Mouse (Mus musculus) thymus, postnatal 25 days (tissue): ENCODE data around the gene Tcf7l2.

Experiments used
- DNase-seq: peaks from one replicate; pipeline ENCODE4 v3.0.0; 2022

Tcf7l2 gene

DNA sequence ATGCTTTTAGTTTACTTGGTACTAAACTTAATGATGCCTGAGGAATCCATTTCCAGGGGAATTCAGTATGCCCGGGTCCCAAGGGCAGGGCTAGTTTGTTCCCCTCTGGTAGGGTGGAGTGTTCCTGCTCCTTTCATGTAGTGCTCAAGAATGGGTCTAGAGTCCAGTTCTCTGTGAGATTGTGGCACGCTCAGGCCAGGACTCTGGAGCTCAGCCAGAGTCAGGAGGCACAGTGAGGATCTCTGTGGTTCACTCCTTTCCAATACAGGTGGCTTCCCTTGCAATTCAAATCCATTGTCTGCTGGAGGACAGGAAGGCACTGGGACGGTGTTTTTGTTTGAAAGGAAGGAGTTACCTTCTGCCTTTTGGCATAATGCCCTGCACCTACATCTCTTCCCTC, 56.2 kb downstream of the Tcf7l2 start:
- no peak for DNase-seq

DNA sequence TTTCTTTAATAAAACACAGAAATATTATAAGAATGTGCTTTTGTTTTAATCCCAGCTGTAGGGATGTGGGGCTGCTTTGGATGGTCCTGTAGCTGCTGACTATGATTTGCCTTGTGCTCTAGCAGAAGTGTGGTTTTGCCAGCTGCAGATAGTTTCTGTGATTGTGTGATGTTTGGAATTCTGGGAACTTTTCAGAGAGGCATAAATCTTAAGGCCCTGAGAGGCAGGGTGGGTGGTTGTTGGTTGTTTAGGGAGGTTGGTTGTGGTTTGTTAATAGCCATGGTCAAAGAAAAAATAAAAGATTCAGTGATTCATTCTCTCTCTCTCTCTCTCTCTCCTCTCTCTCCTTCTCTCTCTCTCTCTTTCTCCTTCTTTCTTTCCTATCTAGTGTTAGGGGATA, 57.8 kb downstream of the Tcf7l2 start:
- no peak for DNase-seq

DNA sequence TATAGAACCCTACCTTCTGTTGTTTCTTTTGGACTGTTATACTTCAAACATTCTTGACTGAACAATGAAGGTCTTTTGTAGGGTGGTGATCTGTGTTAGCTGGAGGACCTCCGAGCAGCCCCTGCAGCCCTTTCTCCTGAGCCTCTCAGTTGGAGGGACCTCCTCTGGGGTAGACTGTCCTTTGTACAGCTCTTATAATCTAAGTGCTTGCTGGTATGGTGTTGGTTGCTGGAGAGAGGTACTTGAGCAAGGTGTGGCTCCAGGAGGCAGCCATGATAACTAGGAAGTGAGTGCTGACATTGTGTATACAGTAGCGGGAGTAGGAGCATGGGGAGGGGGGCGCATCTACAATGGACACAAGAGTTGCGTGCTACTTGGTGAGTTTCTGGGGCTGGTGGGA, 58.4 kb downstream of the Tcf7l2 start:
- no peak for DNase-seq

- DNase-seq, result no peak
These were observed 61.5 kb downstream of the Tcf7l2 start for GRCm38 (mm10) chr19:55803121-55803520.

DNA sequence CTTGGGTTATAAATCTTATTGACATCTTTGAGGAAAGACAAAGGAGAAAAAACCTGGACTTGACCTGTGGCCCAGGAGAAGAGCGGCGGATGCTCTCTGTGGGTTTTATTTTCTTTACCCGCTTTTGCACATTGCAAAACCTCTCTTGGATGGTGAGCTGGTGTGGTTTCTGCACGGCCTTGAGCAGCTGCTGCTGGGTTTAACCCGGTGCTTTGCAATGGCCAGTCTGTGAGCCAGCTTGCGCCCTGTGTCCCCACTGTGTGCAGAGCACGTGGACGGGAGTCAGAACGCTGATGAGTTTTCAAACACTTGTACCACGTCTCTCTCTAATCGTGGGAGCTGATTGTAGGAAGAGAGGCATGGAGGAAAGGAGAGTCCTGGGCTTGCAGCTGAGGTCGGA, 62.2 kb downstream of the Tcf7l2 start:
- DNase-seq, result no peak

DNA sequence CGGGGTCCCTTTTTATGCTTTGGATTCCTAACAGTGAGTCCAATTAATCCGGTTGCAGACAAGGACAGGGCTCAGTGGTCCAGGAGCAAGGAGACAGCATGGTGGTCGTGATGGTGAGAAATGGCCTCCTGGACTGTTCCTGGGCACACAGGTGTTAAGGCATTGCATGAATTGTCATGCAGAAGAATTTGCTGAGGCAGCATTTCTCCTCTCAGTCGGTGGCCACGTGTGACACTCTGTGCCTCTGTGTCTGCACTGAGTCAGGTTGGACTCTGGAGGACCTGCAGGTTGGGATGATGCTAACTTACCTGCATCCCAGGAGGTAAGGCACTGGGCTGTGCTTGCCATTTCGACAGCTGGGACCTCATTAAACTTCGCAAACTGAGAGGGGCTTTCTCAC, 63.2 kb downstream of the Tcf7l2 start:
- no peak for DNase-seq

DNA sequence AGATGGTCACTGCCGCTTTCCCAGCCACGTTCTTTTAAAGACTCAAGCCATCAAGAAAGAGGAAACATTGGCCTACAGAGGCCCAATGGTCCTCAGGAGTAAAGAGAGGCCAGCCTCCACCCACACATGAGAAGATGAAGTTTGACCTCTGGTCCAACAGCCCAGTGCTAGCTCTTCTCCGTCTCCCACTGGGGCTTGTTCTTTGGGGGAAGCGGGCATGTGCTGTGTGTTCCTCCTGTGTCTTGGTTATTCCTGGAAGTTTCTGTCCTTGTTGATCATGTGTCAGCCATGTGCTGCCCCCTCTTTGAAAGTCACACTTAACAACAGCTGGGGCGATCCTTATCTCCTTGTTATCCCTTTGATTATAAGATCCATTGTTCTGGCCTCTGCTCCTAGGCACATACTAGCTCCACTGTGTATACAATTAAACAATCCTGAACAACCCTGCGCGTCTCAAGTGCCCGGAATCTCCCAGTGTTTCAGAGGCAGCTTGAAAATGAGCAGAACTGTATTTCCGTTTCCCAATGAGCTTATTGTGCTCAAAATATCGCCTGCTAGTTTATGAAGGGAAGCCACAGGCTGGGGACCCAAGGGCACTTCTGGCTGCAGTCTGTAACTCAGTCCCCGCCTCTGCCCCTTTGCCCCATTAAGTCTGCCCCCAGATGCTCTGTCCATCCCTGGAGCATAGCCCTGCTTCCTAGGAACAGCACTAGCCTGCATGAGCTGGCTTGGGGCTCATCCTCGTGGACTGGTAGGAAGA, 65.0 kb downstream of the Tcf7l2 start:
- no peak for DNase-seq

- no peak for DNase-seq
These were observed 65.8 kb downstream of the Tcf7l2 start for GRCm38 (mm10) chr19:55807194-55808053.

DNA sequence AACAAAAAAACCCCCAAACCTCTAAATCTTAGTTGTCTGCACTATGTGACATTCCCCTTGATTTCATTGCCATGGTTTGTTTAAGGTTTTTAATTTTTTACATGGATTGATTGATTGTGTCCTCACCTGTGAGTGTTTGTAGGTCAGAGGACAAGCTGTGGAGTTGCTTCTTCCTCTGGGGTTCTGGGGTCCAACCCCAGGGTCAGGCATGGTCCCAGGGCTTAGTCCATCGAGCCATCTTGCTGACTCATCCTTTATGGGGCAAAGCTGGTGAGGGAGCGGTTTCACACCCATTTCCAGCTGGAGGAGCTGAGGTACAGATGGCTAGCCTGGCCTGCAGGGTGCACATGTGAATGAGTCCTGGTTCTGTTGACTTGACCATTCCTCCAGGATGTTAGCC, 66.7 kb downstream of the Tcf7l2 start:
- DNase-seq, result no peak

DNA sequence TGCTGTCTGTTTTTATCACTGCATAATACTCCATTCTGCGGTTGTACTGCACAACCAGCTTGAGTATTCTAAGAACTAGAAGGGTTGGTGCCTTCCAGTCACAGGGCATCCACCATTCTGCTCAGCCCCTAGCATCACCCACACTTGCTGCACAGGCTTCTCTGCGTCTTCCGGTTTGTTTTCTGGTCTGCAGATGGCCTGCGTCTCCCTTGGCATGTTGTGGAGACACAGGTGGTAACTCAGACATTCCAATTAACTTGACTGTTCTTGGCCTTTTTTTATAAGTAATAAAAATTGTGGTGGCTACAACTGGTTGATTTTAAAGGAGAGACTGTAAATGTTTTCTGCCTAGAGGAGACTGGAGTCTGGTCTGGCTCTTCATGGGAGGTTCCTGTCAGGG, 67.9 kb downstream of the Tcf7l2 start:
- no peak for DNase-seq

GRCm38 (mm10) chr19:55812236-55812635, 70.6 kb downstream of the Tcf7l2 start:
- DNase-seq, result no peak

DNA sequence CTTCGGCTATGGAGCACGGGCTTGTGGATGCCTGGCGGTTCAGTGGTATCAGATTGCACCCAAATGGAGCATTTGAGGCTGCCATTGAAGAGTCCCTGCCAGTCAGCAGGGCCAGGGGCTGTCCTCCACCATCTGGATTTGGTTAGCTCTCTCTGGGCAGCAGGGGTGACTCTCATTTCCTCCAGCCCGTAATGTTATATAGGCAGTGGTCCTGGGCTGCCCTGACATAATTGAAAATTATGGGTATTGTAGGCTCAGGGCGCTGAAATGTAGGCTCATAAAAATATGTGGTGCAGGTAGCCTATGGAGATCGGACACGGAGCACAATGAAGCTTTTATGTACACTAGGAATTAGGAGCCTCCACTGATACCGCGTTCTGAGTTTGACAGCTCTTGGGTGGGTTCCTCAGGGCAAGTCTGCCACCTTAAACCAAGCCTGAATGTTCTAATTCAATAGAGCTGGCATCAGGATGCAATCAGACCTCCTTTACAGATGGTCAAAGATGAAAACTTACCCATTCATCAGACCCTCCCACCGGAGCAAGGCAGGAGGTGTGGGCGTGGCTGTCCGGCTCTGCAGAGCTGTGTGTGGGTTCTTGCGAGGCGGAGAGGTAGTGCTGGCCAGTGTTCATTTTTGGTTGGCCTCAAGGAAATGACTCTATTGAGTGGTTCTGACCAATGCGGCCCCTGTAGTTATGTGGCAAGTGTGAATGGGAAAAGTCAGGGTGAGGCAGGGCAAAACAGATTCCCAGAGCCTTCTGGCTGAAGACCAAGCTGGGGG, 73.6 kb downstream of the Tcf7l2 start:
- no peak for DNase-seq

DNA sequence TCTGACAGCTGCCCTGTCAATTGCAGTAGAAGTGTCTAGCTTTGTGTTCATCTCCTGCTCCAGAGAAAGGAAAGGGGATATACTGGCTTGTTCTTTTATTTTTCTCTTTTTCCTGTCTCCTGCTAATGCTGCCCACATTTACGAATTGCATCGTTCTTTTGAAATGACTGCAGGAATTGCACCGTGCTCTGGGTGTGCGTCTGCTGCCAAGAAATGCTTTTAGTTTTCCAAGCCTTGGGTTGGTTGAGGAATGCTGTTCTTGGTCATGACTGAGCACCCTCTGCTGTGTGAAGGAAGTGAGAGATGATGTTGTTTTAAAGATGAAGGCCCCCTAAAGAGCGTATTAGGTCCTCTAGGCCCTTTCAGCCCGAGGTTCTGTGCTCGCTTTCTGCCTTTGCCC, 75.4 kb downstream of the Tcf7l2 start:
- no peak for DNase-seq

- no peak for DNase-seq
These were observed 78.6 kb downstream of the Tcf7l2 start for GRCm38 (mm10) chr19:55820202-55820601.

DNA sequence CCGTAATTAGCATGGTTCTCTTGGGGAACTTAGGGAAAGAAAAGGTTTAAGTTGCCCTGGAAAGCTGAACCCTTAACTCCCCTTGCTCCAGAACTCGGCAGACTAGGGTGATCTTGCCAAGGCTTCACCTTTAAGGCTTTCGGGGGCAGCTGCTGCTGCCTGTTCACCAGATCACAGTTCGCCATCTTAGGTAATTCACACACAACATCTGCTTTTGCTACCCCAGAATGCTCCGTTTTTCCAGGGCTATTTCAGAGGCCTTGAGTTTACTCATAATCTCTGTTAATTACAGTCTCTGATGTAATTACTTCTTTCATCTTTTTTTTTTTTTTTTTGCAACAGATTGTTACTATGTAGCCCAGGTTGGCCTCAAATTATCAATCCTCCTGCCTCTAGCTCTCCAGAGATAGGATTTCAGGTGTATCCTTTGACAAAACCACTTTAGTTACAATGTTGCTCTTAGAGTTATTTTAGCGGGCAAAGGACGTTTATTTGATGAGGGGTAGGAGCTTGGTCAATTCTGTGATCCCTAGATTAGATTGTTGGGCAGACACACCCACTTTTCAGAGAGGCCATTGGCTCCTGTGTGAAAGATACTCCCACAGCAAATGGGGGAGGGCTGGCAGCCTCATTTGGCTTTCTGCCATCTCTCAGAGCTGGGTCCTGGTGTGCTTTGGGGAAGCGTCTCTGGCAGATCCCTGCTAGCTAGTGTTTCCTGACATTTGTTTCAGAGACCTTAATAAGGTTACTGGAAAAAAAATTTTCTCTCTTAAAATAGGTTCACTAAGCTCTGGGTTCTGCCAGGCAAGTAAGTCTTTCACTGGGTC, 83.6 kb downstream of the Tcf7l2 start:
- no peak for DNase-seq

DNA sequence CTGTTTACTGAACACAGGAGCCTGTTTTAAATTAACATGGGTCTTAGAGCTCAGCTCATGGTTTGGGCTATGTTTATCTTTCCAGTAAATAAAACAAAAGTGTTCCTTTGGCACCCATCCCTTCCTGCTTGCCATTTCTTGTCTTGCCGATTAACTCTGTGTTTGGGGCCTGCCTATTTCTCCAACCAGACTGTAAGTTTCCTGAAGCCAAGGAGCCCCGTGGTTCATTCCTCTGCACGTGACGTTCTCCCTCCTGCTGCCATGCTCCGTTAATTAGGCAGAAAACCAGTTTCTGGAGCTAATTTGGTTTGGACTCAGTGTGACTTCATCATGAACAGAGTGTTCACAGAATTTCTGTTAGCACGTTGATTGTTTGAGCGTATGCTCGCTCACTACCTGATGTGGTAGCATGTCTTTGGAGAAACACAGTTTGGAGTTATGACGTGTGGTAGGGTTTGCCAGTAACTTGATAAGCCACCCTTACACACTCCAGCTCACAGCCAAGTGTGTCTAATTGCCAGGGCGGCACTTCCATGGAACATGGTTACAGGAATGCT, 84.4 kb downstream of the Tcf7l2 start:
- DNase-seq, result no peak

DNA sequence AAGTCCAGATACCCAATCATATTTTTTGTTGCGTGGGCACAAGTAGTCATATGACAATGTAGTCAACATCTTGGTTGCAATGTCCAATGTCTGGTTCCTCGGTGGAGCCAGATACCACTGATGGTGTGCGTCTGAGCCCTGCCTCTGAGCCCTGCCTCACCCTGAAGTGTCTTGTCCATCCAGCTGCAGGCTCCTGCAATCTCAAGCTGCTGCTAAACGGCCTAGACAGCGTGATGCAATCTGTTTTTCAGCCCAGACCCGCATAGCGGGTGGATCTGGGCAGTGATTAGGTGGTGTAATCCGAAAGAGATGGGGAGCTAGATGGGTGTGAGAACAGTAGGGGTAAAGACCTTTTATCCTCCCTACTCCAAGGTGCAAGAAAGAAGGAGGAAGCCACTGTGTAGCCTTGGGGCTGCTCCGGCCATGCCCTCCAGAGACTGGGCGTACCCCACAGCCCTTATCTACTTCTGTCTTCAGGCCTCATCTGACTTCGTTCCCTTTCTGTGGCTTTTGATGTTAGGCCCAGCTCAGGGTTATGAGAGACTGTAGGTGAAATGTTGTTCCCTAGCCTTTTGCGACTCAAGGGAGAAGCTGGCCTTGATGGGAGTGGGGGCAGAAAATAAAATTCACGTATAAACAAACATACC, 86.1 kb downstream of the Tcf7l2 start:
- DNase-seq, result no peak

- DNase-seq, result no peak
These were observed 89.4 kb downstream of the Tcf7l2 start for GRCm38 (mm10) chr19:55830976-55831559.

DNA sequence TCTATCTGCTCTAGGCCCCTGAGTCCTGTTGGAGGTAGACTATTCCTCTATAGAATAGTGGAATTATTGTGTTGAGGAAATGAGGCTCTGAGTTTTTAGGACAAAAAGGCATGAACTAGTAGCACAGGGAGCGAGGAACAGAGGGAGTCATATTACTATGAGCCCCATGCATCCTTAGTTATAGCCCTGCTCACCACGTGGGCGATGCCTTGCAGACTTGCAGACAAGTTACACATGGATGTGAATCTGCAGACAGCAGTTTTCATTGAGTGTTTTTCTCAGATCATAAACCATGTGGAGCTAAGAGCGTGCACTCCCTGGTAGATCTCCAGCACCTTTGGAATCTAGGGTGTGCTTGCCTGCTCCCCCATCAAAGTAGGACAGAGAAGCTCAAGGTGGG, 90.5 kb downstream of the Tcf7l2 start:
- DNase-seq, result no peak

DNA sequence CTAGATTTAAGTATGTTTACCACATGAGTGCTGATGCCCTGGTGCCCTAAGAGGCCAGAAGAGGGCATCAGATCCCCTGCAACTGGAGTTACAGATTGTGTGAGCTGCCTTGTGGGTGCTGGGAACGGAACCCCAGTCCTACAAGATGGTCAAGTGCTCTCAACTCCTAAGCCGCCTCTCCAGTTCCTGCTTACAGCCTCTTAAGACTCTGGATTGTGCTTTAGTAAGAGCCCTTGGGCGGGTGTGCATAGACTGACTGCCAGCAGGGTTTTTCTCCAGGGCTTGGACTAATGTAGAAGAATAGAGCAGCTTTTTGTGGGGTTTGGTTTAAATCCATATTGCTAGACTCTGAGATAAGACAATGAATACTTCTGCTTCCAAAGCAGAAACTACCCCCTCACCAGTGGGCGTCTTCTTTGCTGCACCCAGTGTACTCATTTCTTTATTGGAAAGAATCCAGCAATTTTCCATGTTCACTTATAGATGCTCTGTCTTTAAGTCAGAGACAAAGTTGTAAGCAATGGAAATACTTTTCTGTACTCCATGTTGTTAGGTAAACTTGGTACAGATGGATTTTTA, 92.3 kb downstream of the Tcf7l2 start:
- DNase-seq, result no peak
